Mouse (Mus musculus) CH12.LX (cell line): Measurements from ENCODE around the gene Ilkap. TPM values are rescaled to one million over a fixed set of nuclear protein-coding genes. Genes with fewer than 3 reads are reported as not detected.

Experiments used
- DNase-seq: peaks from one replicate; pipeline ENCODE4 v3.0.0-alpha.2; 2013; ENCODE audit errors: extremely low read depth
- H3K27ac ChIP-seq: 2 replicates; pipeline ENCODE4 v1.5.1; 2012; ENCODE audit warnings: low read depth, mild to moderate bottlenecking, control low read depth, moderate library complexity; ENCODE audit not compliant: insufficient read depth
- H3K27me3 ChIP-seq: replicated peaks from 2 replicates; pipeline ENCODE3; 2012; ENCODE audit warnings: inconsistent platforms
- H3K36me3 ChIP-seq, 2 experiments: replicated peaks in 1 of 2; 2 replicates each; pipeline versions ENCODE3 to v1.6.1; 2012; ENCODE audit warnings: inconsistent platforms in 1 of 2, low read length in 1 of 2, mild to moderate bottlenecking in 1 of 2, mixed read lengths in 1 of 2, moderate library complexity in 1 of 2; ENCODE audit not compliant: control insufficient read depth in 1 of 2, insufficient read depth in 1 of 2
- H3K4me1 ChIP-seq, 2 experiments: 2 replicates each; pipeline ENCODE4 v1.6.1; 2012; ENCODE audit warnings: inconsistent platforms in 1 of 2, moderate library complexity in 1 of 2; ENCODE audit not compliant: insufficient read depth in 2 of 2, control insufficient read depth in 1 of 2
- H3K4me2 ChIP-seq: 2 replicates; pipeline ENCODE4 v1.6.1; 2012; ENCODE audit warnings: low read depth, mild to moderate bottlenecking, control low read depth; ENCODE audit not compliant: poor library complexity, insufficient read depth, severe bottlenecking
- H3K4me3 ChIP-seq, 3 experiments: fragments of 150-350 bp in 1 of 3; sonication (generic) in 1 of 3; replicated peaks in 1 of 3; 2 replicates each; pipeline versions ENCODE3 to v1.5.1; 2011 to 2012; ENCODE audit warnings: low read depth in 2 of 3, low read length in 2 of 3, mild to moderate bottlenecking in 2 of 3, moderate library complexity in 2 of 3, control low read depth in 1 of 3, improper control_type of control experiment in 1 of 3, inconsistent platforms in 1 of 3, mixed read lengths in 1 of 3; ENCODE audit not compliant: poor library complexity in 1 of 3
- H3K79me2 ChIP-seq: replicated peaks from 2 replicates; pipeline ENCODE4 v1.6.1; 2012; ENCODE audit warnings: mild to moderate bottlenecking, moderate library complexity; ENCODE audit not compliant: control insufficient read depth, poor library complexity, insufficient read depth, severe bottlenecking; ENCODE audit errors: extremely low read depth
- H3K9ac ChIP-seq: 2 replicates; pipeline ENCODE4 v1.6.1; 2012; ENCODE audit warnings: low read depth, mild to moderate bottlenecking, control low read depth, moderate library complexity; ENCODE audit not compliant: insufficient read depth
- H3K9me3 ChIP-seq: replicated peaks from 2 replicates; pipeline ENCODE3; 2012; ENCODE audit warnings: low read length, inconsistent platforms, mixed read lengths
- BHLHE40 ChIP-seq: IDR thresholded peaks from 2 replicates; pipeline ENCODE4 v1.6.1; 2011; ENCODE audit warnings: mild to moderate bottlenecking, low read depth, low read length, improper control_type of control experiment
- E2F4 ChIP-seq: IDR thresholded peaks from 2 replicates; pipeline ENCODE4 v1.6.1; 2011; ENCODE audit warnings: low read depth, low read length, improper control_type of control experiment; ENCODE audit not compliant: insufficient replicate concordance
- ELF1 ChIP-seq: IDR thresholded peaks from 2 replicates; pipeline ENCODE4 v1.6.1; 2014; ENCODE audit warnings: low read depth, mild to moderate bottlenecking, inconsistent platforms, low read length, improper control_type of control experiment
- EP300 ChIP-seq: IDR thresholded peaks from 2 replicates; pipeline ENCODE4 v1.6.1; 2011; ENCODE audit warnings: low read length, improper control_type of control experiment
- GABPA ChIP-seq: IDR thresholded peaks from 2 replicates; pipeline ENCODE4 v1.6.1; 2012; ENCODE audit warnings: low read depth, low read length, improper control_type of control experiment, inconsistent platforms; ENCODE audit not compliant: insufficient replicate concordance
- IRF4 ChIP-seq: IDR thresholded peaks from 2 replicates; pipeline ENCODE4 v1.6.1; 2014; ENCODE audit warnings: low read depth, mild to moderate bottlenecking, inconsistent platforms, low read length, improper control_type of control experiment
- JUN ChIP-seq: IDR thresholded peaks from 2 replicates; pipeline ENCODE4 v1.6.1; 2011; ENCODE audit warnings: low read depth, mild to moderate bottlenecking, low read length, improper control_type of control experiment, moderate library complexity; ENCODE audit not compliant: insufficient read depth
- KAT2A ChIP-seq: IDR thresholded peaks from 2 replicates; pipeline ENCODE4 v1.6.1; 2012; ENCODE audit warnings: low read length, improper control_type of control experiment, inconsistent platforms; ENCODE audit not compliant: insufficient replicate concordance
- MAFK ChIP-seq: IDR thresholded peaks from 2 replicates; pipeline ENCODE4 v1.6.1; 2011; ENCODE audit warnings: low read length, improper control_type of control experiment; ENCODE audit not compliant: insufficient replicate concordance
- MAX ChIP-seq: IDR thresholded peaks from 2 replicates; pipeline ENCODE4 v1.6.1; 2011; ENCODE audit warnings: low read length, improper control_type of control experiment
- MAZ ChIP-seq: IDR thresholded peaks from 2 replicates; pipeline ENCODE4 v1.6.1; 2012; ENCODE audit warnings: low read depth, mild to moderate bottlenecking, inconsistent platforms, low read length, improper control_type of control experiment, moderate library complexity
- MEF2A ChIP-seq: IDR thresholded peaks from 2 replicates; pipeline ENCODE4 v1.6.1; 2014; ENCODE audit warnings: low read depth, mild to moderate bottlenecking, inconsistent platforms, low read length, improper control_type of control experiment, borderline replicate concordance
- MXI1 ChIP-seq: IDR thresholded peaks from 2 replicates; pipeline ENCODE4 v1.6.1; 2011; ENCODE audit warnings: mild to moderate bottlenecking, low read depth, low read length, improper control_type of control experiment
- NELFE ChIP-seq: IDR thresholded peaks from 2 replicates; pipeline ENCODE4 v1.6.1; 2011; ENCODE audit warnings: low read depth, low read length, improper control_type of control experiment
- NRF1 ChIP-seq: IDR thresholded peaks from 2 replicates; pipeline ENCODE4 v1.6.1; 2014; ENCODE audit warnings: low read depth, mild to moderate bottlenecking, inconsistent platforms, low read length, improper control_type of control experiment, moderate library complexity
- PAX5 ChIP-seq: IDR thresholded peaks from 2 replicates; pipeline ENCODE4 v1.6.1; 2012; ENCODE audit warnings: low read length, inconsistent platforms, mixed read lengths
- RCOR1 ChIP-seq: conservative IDR thresholded peaks from 2 replicates; pipeline ENCODE4 v1.6.1; 2012; ENCODE audit warnings: low read depth, mild to moderate bottlenecking, inconsistent platforms, low read length, improper control_type of control experiment
- SIN3A ChIP-seq: IDR thresholded peaks from 2 replicates; pipeline ENCODE4 v1.6.1; 2012; ENCODE audit warnings: low read length, improper control_type of control experiment, inconsistent platforms
- SMC3 ChIP-seq: IDR thresholded peaks from 2 replicates; pipeline ENCODE4 v1.6.1; 2011; ENCODE audit warnings: low read depth, low read length, improper control_type of control experiment
- UBTF ChIP-seq: IDR thresholded peaks from 2 replicates; pipeline ENCODE4 v1.6.1; 2012; ENCODE audit warnings: low read depth, mild to moderate bottlenecking, inconsistent platforms, low read length, improper control_type of control experiment, moderate library complexity
- ZKSCAN1 ChIP-seq: IDR thresholded peaks from 2 replicates; pipeline ENCODE4 v1.6.1; 2012; ENCODE audit warnings: low read depth, inconsistent platforms, low read length, improper control_type of control experiment, borderline replicate concordance
- ZMIZ1 ChIP-seq: IDR thresholded peaks from 2 replicates; pipeline ENCODE4 v1.6.1; 2012; ENCODE audit warnings: low read depth, mild to moderate bottlenecking, inconsistent platforms, low read length, improper control_type of control experiment
- ZNF384 ChIP-seq: IDR thresholded peaks from 2 replicates; pipeline ENCODE4 v1.6.1; 2012; ENCODE audit warnings: low read depth, low read length, improper control_type of control experiment, inconsistent platforms
- dilution Hi-C: fragments of 300-500 bp; cut with MboI; formaldehyde crosslinking; loops from 2 replicates; pipeline ENCODE4 v1.14.3; 2020; ENCODE audit warnings: low sequenced_read_pairs; ENCODE audit not compliant: extremely low pct_unique_long_range_greater_than_20kb, extremely low pct_ligation_motif_present
- in situ Hi-C: fragments of 300-500 bp; cut with MboI; formaldehyde crosslinking; loops from 3 replicates; pipeline ENCODE4 v1.14.3; 2019; ENCODE audit warnings: low sequenced_read_pairs, low pct_ligation_motif_present, low pct_unique_long_range_greater_than_20kb, mixed read lengths
- polyA plus RNA-seq: library from polyadenylated mRNA; unstranded; fragments of >175 nt; gene quantifications from 2 replicates; pipeline ENCODE4 v1.2.1, GENCODE M21; 2012; ENCODE audit warnings: low read depth; ENCODE audit not compliant: insufficient read length
- total RNA-seq, 2 experiments: library from RNA; depleted of rRNA; stranded (reverse); fragments of 300-350 nt in 1 of 2; fragments of >200 nt in 1 of 2; gene quantifications; 2 replicates each; pipeline ENCODE4 v1.2.3; 2012 to 2014

Gene Ilkap
- total and polyA plus RNA-seq, 3 experiments: 77.9 to 101 (median 79.1) TPM

GRCm38 (mm10) chr1:91434905-91435304, 36.3 kb upstream of the Ilkap start:
- dilution Hi-C loops: no loop called here
- in situ Hi-C loops: no loop called here

GRCm38 (mm10) chr1:91430761-91431160, 32.1 kb upstream of the Ilkap start:
- TF ChIP-seq NRF1 (no peak), NELFE (no peak), JUN (no peak), KAT2A (no peak), MAZ (no peak), GABPA (no peak), MAX (no peak), ZKSCAN1 (no peak), ELF1 (no peak), PAX5 (no peak), MEF2A (no peak), EP300 (no peak), UBTF (no peak), MAFK (no peak), E2F4 (no peak), MXI1 (no peak), SIN3A (no peak), RCOR1 (no peak), BHLHE40 (no peak)
- Histone ChIP-seq H3K27ac (no peak overlapping the region), H3K79me2 (no peaks in the 10 kb centered on the region), H3K4me2 (no peak overlapping the region), H3K4me3 (no peak overlapping the region), H3K27me3 (no peaks in the 10 kb centered on the region), H3K4me1 (peaks cover 11 to 33% of the 10 kb centered on the region in 2 experiments), H3K9me3 (no peaks in the 10 kb centered on the region), H3K9ac (no peak overlapping the region), H3K36me3 (peaks cover 51 to 86% of the 10 kb centered on the region in 2 experiments)
- dilution Hi-C loops: no loop called here
- in situ Hi-C loops: no loop called here
- no peak for DNase-seq

More at GRCm38 (mm10) chr1:91434905-91435304, 36.3 kb upstream of the Ilkap start:
- DNase-seq: no peak
- peaks cover 35 to 67% of the 10 kb centered on the region in 2 experiments for H3K36me3 ChIP-seq
- H3K4me3 ChIP-seq: no peak overlapping the region
- H3K9me3 ChIP-seq: no peaks in the 10 kb centered on the region
- H3K9ac ChIP-seq: no peak overlapping the region
- no peaks in the 10 kb centered on the region for H3K27me3 ChIP-seq
- H3K79me2 ChIP-seq: no peaks in the 10 kb centered on the region
- H3K4me2 ChIP-seq: no peak overlapping the region
- H3K27ac ChIP-seq: no peak overlapping the region
- peaks cover 16 to 36% of the 10 kb centered on the region in 2 experiments for H3K4me1 ChIP-seq
- TF ChIP-seq MAZ (no peak), PAX5 (no peak), MAFK (no peak), ZNF384 (no peak), ZMIZ1 (no peak), IRF4 (no peak), E2F4 (no peak), SMC3 (no peak)
